Mouse (Mus musculus) hindbrain, embryonic 12.5 days (tissue): ENCODE results near the gene Zfand3. TPM values are rescaled to one million over a fixed set of nuclear protein-coding genes. Genes with fewer than 3 reads are reported as not detected.

ENCODE experiments used
- ATAC-seq: fragments of 200-750 bp; cut with Nextera tagmentation; 2 replicates; pipeline ENCODE4 v1.8.0; 2017; ENCODE audit warnings: moderate TSS enrichment; ENCODE audit not compliant: low FRiP score
- H3K27ac ChIP-seq: fragments of 300-500 bp; sonication (generic); 2 replicates; pipeline ENCODE4 v1.5.1; 2016; ENCODE audit warnings: mild to moderate bottlenecking
- H3K27me3 ChIP-seq: fragments of 300-500 bp; sonication (generic); 2 replicates; pipeline ENCODE4 v1.6.1; 2016; ENCODE audit warnings: mild to moderate bottlenecking
- H3K36me3 ChIP-seq: fragments of 300-500 bp; sonication (generic); 2 replicates; pipeline ENCODE4 v1.6.1; 2016; ENCODE audit warnings: mild to moderate bottlenecking
- H3K4me1 ChIP-seq: fragments of 300-500 bp; sonication (generic); 2 replicates; pipeline ENCODE4 v1.6.1; 2016
- H3K4me2 ChIP-seq: fragments of 300-500 bp; sonication (generic); replicated peaks from 2 replicates; pipeline ENCODE4 v1.6.1; 2016; ENCODE audit warnings: mild to moderate bottlenecking
- H3K4me3 ChIP-seq: fragments of 300-500 bp; sonication (generic); 2 replicates; pipeline ENCODE4 v1.5.1; 2016; ENCODE audit warnings: mild to moderate bottlenecking
- H3K9ac ChIP-seq: fragments of 300-500 bp; sonication (generic); 2 replicates; pipeline ENCODE4 v1.6.1; 2016; ENCODE audit warnings: mild to moderate bottlenecking, moderate library complexity
- H3K9me3 ChIP-seq: fragments of 300-500 bp; sonication (generic); replicated peaks from 2 replicates; pipeline ENCODE4 v1.6.1; 2016; ENCODE audit warnings: mild to moderate bottlenecking
- WGBS: fragments of 180-500 bp; shearing (Covaris S2); methylation state at CpG from one replicate; pipeline ENCODE4 v1.1.7; 2016; 5-methylcytosine and 5-hydroxymethylcytosine counted together
- polyA plus RNA-seq: library from polyadenylated mRNA; unstranded; fragments of >200 nt; fragmentation: Nextera tagmentation; extraction: Ambion mirVana; gene quantifications from 2 replicates; pipeline ENCODE4 v1.2.1, GENCODE M21; 2016

The Zfand3 gene
- polyA plus RNA-seq, 1 experiment from 2014 or later = 95.1 TPM

DNA sequence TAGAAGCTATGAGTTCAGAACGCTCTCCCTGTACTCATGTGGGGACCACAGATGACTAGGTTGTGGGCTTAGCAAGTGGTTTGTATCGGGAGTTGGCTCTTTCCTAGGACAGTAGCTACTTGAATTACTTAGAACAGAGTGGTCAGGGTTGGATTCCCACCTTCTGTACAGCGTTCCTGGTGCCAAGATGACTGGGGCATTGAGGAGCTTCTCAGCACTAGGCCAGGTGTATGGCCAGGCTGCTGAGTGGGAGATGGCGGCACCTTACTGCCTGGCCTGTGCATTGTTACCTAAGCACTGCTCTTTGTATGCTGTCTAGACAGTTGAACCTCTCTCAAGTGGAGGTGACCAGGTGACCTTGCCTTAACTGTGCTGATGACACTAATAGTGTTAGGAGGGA, 28.3 kb downstream of the Zfand3 start:
- Histone ChIP-seq H3K9ac (no peak overlapping the region), H3K27me3 (no peaks in the 10 kb centered on the region), H3K4me2 (no peak overlapping the region), H3K36me3 (no peaks in the 10 kb centered on the region), H3K9me3 (no peaks in the 10 kb centered on the region), H3K4me1 (peaks cover 24% of the 10 kb centered on the region), H3K27ac (no peak overlapping the region), H3K4me3 (no peak overlapping the region)
- ATAC-seq = no peak
- 96% methylated on average over 4 of the region's 4 CpGs for WGBS

DNA sequence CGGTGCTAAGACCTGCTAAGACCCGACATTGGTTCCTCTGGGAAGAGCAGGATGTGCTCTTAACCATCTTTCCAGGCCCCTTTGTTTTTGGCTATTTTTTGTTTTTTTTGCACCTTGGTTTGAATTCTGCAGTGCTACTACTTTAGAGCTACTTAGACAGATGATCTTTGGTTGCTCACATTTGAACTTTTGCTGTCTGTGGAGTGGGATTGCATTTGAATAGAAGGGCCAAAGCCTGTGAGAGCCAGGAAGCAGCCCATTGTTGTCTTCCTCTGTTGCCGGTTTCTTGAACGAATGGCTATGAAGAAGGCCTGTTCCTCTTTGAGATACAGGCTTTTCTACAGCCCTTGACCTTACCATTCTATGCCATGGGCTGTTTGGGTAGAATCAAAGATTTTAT, 29.5 kb downstream of the Zfand3 start:
- 72% methylated on average over 4 of the region's 4 CpGs for WGBS
- Histone ChIP-seq H3K4me3 (no peak overlapping the region), H3K4me2 (no peak overlapping the region), H3K9ac (no peak overlapping the region), H3K27me3 (no peaks in the 10 kb centered on the region), H3K9me3 (no peaks in the 10 kb centered on the region), H3K4me1 (peaks cover 12% of the 10 kb centered on the region), H3K36me3 (no peaks in the 10 kb centered on the region), H3K27ac (no peak overlapping the region)
- ATAC-seq = no peak

- Histone ChIP-seq H3K27me3 (no peaks in the 10 kb centered on the region), H3K9ac (no peak overlapping the region), H3K9me3 (no peaks in the 10 kb centered on the region), H3K4me3 (no peak overlapping the region), H3K4me1 (peaks cover 9% of the 10 kb centered on the region; the same call in 1 of the 2 replicates), H3K36me3 (no peaks in the 10 kb centered on the region), H3K4me2 (no peak overlapping the region), H3K27ac (no peak overlapping the region)
- WGBS = 76% methylated on average over 4 of the region's 4 CpGs
- no peak for ATAC-seq
Observed at GRCm38 (mm10) chr17:30035216-30036005, 30.9 kb downstream of the Zfand3 start.

DNA sequence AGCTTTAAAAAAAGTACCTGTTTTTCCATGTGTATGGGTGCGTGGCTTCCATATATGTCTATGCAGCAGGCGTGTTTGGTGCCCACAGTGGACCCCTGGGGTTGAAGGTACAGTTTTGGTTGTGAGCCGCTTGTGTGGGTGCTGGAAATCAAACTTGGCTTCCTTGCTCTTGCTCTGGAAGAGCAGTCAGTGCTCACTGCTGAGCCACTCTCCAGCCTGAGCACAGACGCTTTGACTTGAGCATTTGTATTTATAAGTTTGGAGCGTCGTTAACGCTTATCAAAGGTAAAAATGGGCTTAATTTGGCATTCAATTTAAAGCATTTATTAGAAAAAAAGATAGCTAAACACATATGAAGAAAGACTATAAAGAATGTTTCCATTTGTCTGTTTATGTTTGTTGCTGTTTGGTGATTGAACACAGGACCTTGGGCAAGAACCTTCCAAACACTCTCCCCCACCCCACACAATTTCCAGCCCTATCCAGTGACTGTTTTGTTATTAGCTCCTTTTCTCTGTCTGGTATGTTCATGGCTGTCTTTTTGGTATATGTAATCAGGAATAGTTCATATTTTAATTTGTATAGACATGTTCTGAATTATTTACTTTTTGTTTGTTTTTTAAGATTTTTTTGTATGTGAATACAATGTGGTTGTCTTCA, 38.8 kb downstream of the Zfand3 start:
- Histone ChIP-seq H3K9ac (no peak overlapping the region), H3K9me3 (no peaks in the 10 kb centered on the region), H3K27ac (no peak overlapping the region), H3K36me3 (no peaks in the 10 kb centered on the region), H3K4me3 (no peak overlapping the region), H3K27me3 (no peaks in the 10 kb centered on the region), H3K4me1 (peaks cover 14% of the 10 kb centered on the region), H3K4me2 (no peak overlapping the region)
- 91% methylated on average over 7 of the region's 7 CpGs for WGBS
- ATAC-seq = no peak

- H3K4me3 ChIP-seq = no peak overlapping the region
- WGBS = 69% methylated on average over 2 of the region's 2 CpGs
- H3K4me2 ChIP-seq = no peak overlapping the region
- peaks cover 14% of the 10 kb centered on the region for H3K4me1 ChIP-seq
- H3K36me3 ChIP-seq = no peaks in the 10 kb centered on the region
- no peak for ATAC-seq
- H3K27ac ChIP-seq = no peak overlapping the region
- no peaks in the 10 kb centered on the region for H3K27me3 ChIP-seq
- no peaks in the 10 kb centered on the region for H3K9me3 ChIP-seq
- H3K9ac ChIP-seq = no peak overlapping the region
Observed at GRCm38 (mm10) chr17:30045181-30045580, 40.6 kb downstream of the Zfand3 start.

DNA sequence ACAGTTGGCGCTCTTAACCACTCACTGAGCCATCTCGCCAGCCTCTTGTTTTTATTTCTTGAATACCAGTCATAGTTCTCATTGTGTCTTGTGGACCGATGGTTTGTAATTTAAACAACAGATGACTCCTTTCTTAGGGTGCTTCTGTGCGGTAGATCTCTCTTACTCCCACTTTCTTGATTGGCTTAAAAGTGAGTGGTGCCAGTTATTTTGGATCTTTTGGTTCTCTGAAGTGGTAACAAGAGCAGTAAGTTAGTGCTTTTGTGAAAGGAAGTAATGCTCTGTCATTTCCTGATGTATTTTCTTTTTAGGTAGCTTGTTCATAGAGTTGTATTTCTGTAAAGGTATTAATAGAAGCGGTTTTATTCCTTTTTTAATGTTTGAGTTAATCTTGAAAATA, 42.1 kb downstream of the Zfand3 start:
- Histone ChIP-seq H3K9me3 (no peaks in the 10 kb centered on the region), H3K9ac (no peak overlapping the region), H3K27ac (no peak overlapping the region), H3K36me3 (no peaks in the 10 kb centered on the region), H3K4me1 (peaks cover 14% of the 10 kb centered on the region), H3K4me2 (no peak overlapping the region), H3K27me3 (no peaks in the 10 kb centered on the region), H3K4me3 (no peak overlapping the region)
- no peak for ATAC-seq
- WGBS = 94% methylated on average over 5 of the region's 5 CpGs

GRCm38 (mm10) chr17:30051523-30052346, 47.2 kb downstream of the Zfand3 start:
- H3K9me3 ChIP-seq = no peaks in the 10 kb centered on the region
- 0 out of 2 replicates have a peak, but pooled peaks cover 3% of the 10 kb centered on the region for H3K36me3 ChIP-seq
- no peak overlapping the region for H3K4me2 ChIP-seq
- no peaks in the 10 kb centered on the region for H3K27me3 ChIP-seq
- no peak overlapping the region for H3K4me3 ChIP-seq
- ATAC-seq = no peak
- no peak overlapping the region for H3K9ac ChIP-seq
- no peaks in the 10 kb centered on the region for H3K4me1 ChIP-seq
- H3K27ac ChIP-seq = no peak overlapping the region
- 87% methylated on average over 5 of the region's 5 CpGs for WGBS

DNA sequence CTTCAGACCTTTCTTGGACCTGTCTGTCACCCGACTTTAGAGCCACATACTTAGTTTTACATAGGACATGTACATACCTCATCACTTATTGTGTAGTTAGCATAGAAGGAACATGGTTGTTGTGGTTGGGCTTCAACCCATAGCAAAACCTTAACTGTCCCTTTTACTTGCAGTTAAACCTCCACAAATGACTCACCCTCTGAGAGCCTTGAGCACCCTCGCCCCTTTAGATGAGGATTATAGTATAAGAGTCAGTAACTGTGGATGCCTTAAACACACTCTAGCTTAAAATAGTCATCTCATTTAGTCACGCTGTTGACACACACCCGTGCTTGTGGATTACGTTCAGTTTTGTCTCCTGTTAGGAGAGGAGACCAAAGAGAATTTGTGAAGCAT, 47.8 kb downstream of the Zfand3 start:
- no peak for ATAC-seq
- Histone ChIP-seq H3K4me1 (no peaks in the 10 kb centered on the region), H3K4me2 (no peak overlapping the region), H3K27ac (no peak overlapping the region), H3K9ac (no peak overlapping the region), H3K27me3 (no peaks in the 10 kb centered on the region), H3K9me3 (no peaks in the 10 kb centered on the region), H3K4me3 (no peak overlapping the region), H3K36me3 (0 out of 2 replicates have a peak, but pooled peaks cover 3% of the 10 kb centered on the region)
- 94% methylated on average over 5 of the region's 5 CpGs for WGBS

GRCm38 (mm10) chr17:30053463-30053862, 48.9 kb downstream of the Zfand3 start:
- Histone ChIP-seq H3K4me1 (peaks cover 3% of the 10 kb centered on the region; the same call in 1 of the 2 replicates), H3K27ac (no peak overlapping the region), H3K4me2 (no peak overlapping the region), H3K36me3 (0 out of 2 replicates have a peak, but pooled peaks cover 3% of the 10 kb centered on the region), H3K9ac (no peak overlapping the region), H3K27me3 (no peaks in the 10 kb centered on the region), H3K4me3 (no peak overlapping the region), H3K9me3 (no peaks in the 10 kb centered on the region)
- 88% methylated on average over 9 of the region's 9 CpGs for WGBS
- ATAC-seq = no peak

DNA sequence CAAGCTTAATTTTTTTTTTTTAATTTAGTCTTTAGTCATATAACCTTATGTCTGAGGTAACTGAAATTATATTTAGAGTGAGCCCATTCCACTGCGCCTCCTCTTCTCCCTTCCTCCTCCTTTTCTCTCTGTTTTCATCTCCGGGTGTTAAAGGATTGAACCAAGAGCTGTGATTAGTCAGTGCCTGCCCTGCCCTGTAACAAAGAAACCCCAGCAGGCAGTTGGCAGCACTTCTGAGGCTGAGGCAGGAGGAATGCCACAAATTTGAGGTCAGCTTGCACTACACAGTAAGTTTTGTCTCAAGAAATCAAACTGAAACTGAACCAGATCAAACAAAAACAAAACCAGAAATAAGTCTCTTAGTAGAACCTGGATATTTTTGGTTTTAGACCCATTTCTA, 49.3 kb downstream of the Zfand3 start:
- H3K4me3 ChIP-seq = no peak overlapping the region
- H3K27ac ChIP-seq = no peak overlapping the region
- H3K27me3 ChIP-seq = no peaks in the 10 kb centered on the region
- H3K4me1 ChIP-seq = peaks cover 3% of the 10 kb centered on the region; the same call in 1 of the 2 replicates
- WGBS = 100% methylated on average over 2 of the region's 2 CpGs
- ATAC-seq = no peak
- no peaks in the 10 kb centered on the region for H3K9me3 ChIP-seq
- no peak overlapping the region for H3K4me2 ChIP-seq
- 0 out of 2 replicates have a peak, but pooled peaks cover 3% of the 10 kb centered on the region for H3K36me3 ChIP-seq
- no peak overlapping the region for H3K9ac ChIP-seq

DNA sequence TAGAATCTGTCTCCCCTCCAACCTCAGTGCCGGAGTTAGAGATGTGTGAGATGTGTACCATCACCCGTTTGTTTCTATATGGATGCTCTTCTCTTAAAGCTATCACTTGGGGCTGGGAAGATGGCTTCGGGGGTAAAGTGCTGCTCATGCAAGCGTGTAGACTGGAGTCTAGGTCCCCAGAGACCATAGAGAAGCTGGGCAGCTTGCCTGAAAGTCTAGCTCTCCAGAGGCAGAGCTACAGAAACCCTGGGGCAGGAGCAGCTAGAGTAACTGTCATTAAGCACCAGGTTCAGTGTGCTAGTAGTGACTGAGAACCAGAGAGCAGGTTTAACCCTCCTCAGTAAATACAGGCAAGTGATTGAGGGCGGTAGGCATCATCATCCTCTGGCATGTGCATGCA, 51.7 kb downstream of the Zfand3 start:
- no peak overlapping the region for H3K4me2 ChIP-seq
- H3K4me3 ChIP-seq = no peak overlapping the region
- 86% methylated on average over 5 of the region's 5 CpGs for WGBS
- 0 out of 2 replicates have a peak, but pooled peaks cover 3% of the 10 kb centered on the region for H3K36me3 ChIP-seq
- H3K27me3 ChIP-seq = no peaks in the 10 kb centered on the region
- H3K9ac ChIP-seq = no peak overlapping the region
- H3K9me3 ChIP-seq = no peaks in the 10 kb centered on the region
- H3K27ac ChIP-seq = no peak overlapping the region
- peaks cover 3% of the 10 kb centered on the region; the same call in 1 of the 2 replicates for H3K4me1 ChIP-seq
- no peak for ATAC-seq

GRCm38 (mm10) chr17:30058594-30058993, 54.1 kb downstream of the Zfand3 start:
- WGBS = 93% methylated on average over 3 of the region's 3 CpGs
- Histone ChIP-seq H3K9ac (no peak overlapping the region; the same call in 1 of the 2 replicates), H3K4me3 (no peak overlapping the region), H3K27ac (no peak overlapping the region), H3K4me2 (no peak overlapping the region), H3K4me1 (peaks cover 5% of the 10 kb centered on the region), H3K36me3 (0 out of 2 replicates have a peak, but pooled peaks cover 3% of the 10 kb centered on the region), H3K9me3 (no peaks in the 10 kb centered on the region), H3K27me3 (no peaks in the 10 kb centered on the region)
- no peak for ATAC-seq
